Mouse (Mus musculus): ENCODE measurements at regions not wholly inside any gene's neighbourhood (a gene's known extent, or its start where the extent isn't known, plus 50 kb on each side); places are given as distances from the start of the nearest gene placed in this dataset.
A peak's percentile ranks its signal among the peaks of the same experiment; 100 is the strongest.

DNA sequence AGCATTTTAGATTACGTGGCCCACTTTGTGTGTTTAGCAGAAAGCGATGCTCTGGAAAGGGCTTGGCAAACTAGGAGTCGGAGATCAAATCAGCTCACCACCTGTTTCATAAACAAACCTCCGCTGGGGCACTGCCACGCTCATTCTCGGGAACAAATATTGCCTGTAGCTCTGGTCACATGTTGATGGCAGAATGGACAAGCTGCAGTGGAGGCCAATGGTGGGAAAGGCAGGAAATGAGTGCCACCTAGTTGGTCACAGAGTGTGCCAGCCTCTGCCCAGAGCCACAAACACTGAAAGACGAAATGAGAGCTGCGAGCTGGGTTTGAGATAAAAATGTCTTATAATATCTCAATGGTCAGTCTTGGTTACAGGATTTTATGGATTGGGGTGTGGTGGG lies 259.2 kb upstream of the Csf3r start:
- DNase-seq = no peak

GRCm38 (mm10) chr4:125777126-125777525 lies 247.2 kb upstream of the Csf3r start:
- DNase-seq = no peak

DNA sequence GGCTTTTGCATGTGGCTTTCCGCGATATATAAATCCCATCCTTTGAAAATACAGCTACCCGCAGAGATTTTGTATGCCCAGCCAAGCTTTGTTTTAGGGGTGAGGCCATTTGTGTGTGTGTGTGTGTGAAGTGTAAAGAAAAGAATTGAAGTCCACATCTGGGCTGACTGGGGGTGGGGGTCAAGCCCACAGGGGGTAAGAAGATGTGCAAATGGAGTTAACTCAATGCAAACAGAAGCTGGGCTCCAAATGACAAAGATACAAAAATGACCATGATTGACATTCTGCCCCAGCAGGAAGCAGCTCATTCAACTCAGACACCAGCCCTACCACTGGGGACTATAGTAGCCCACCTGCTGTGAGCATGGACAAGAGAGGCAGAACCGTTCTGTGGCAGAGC lies 244.2 kb upstream of the Csf3r start:
- DNase-seq = no peak

DNA sequence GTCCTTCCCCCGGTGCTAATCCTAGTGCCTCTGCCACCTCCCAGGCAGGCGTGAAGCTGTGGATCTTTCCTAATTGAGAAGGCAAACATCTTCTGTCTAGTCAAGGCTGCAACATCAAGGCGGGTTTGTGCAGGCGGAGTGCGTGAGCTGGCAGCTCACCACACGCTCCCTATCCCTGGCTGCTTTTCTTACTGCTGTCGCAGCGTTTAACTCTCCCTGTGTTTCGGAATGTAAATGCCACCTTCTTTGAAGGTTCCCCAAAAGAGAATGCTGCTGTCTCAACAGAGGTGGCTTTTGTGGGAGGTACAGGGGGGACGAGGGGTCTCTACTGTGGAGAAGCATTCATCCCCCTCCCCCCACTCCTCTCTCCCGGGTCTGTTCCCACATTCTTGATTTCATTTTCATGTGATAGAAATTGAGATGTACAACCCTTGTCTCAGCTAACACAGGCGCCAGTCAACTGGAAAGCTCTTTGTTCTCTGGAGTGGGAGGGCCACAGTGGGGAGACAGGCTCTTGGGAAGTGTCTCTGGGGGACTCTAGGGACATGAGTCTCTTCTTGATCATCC lies 243.3 kb upstream of the Csf3r start:
- no peak for DNase-seq

- DNase-seq = no peak
These were observed 242.0 kb upstream of the Csf3r start for GRCm38 (mm10) chr4:125782346-125782745.

- DNase-seq = no peak
These were observed 238.3 kb upstream of the Csf3r start for GRCm38 (mm10) chr4:125786083-125786482.

GRCm38 (mm10) chr4:125794679-125795078 lies 229.7 kb upstream of the Csf3r start:
- DNase-seq = no peak

GRCm38 (mm10) chr4:125807923-125808322 lies 216.4 kb upstream of the Csf3r start:
- DNase-seq = no peak

DNA sequence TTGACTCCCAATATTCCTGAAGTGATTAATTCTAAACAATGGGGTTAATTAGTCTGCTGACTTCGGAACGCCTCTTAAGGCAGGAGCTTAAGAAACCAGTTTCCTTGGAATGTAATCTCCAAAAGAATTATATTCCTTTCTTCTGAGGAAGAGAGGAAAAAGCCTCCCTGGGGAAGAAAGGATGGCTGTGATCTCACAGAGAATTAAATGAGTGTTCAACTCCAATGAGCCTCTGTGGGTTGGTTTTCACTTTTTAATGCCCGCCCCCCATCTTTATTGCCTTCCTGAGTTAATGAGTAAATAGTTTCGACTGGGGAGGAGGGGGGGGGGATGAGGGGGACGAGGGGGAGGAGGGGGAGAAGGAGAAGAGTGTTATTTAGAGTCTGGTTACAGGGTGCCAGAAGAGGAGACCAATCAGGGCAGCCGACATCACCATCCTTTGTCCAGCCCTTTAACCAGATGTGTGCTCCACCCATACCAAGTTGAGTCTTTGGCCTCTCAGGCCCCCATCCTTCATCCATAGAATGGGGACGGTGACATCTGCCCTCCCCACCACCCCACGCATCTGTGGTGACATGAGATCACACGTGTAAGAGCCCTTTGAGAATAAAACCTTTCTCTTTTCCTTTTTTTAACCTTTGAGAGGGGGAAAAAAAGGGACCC lies 214.8 kb upstream of the Csf3r start:
- DNase-seq = no peak

GRCm38 (mm10) chr4:125810247-125810646 lies 214.1 kb upstream of the Csf3r start:
- no peak for DNase-seq

- no peak for DNase-seq
These were observed 210.0 kb upstream of the Csf3r start for GRCm38 (mm10) chr4:125814311-125814710.

GRCm38 (mm10) chr4:125815276-125815675 lies 209.1 kb upstream of the Csf3r start:
- DNase-seq = no peak

DNA sequence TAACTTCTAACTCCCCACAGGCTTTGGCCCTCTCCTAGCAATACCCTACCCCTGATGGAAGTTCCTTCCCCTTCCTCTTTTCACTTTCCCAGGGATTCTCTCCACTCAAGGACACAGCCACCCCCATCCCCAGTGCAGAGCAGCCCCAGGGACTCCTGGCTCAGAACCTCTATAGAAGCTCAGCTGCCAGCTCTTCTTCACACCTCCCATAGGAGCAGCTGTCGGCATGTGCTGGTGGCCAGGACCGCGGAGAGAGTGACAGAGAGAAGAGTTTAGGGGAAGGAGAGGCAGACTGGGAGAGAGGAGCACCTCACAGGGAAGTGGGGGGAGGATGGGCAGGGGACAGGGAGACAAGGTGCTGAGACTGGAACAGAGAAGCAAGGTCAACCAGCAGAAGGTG lies 199.8 kb upstream of the Csf3r start:
- DNase-seq = no peak

DNA sequence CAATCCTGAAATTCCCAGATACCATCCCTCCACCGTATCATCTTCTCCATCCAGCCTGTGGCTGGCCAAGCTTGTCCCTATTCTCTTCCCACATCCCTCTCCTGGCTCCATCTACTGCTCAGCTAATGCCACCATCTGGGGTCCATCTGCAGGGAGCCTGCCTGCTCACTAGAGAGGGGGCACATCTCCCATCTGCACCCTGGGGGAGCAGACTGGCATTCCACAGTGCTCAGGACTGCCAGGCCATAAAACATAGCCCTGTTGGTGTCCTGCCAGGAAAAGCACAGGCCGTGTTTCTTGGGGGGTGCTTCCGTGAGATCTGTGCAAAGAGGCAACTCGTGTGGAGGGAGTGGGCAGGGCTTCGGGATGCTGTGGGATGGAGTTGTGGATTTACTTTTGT lies 197.9 kb upstream of the Csf3r start:
- no peak for DNase-seq

GRCm38 (mm10) chr4:125835250-125835649 lies 189.1 kb upstream of the Csf3r start:
- peak in 1 of 2 experiments; percentile 36 for DNase-seq

DNA sequence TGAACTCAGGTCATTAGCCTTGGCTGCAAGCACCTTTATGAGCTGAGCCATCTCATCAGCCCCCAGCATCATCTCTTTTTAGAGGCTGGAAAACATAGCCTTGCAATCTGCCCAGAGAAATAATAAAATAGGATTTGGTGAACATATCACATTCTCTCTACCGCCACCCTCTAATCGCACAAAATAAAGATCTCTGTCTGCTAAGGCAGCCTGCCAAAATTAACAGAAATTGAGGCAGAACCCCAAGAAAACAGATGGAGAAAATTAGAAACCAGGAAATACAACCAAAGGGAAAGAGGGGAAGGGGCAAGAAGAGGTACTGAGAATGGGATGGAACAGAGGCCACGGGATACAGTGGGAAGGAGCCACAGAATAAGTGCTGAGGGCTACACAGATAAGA lies 176.8 kb upstream of the Csf3r start:
- no peak for DNase-seq

GRCm38 (mm10) chr4:125850300-125850699 lies 174.1 kb upstream of the Csf3r start:
- peak; percentile 56 to 69 for DNase-seq

DNA sequence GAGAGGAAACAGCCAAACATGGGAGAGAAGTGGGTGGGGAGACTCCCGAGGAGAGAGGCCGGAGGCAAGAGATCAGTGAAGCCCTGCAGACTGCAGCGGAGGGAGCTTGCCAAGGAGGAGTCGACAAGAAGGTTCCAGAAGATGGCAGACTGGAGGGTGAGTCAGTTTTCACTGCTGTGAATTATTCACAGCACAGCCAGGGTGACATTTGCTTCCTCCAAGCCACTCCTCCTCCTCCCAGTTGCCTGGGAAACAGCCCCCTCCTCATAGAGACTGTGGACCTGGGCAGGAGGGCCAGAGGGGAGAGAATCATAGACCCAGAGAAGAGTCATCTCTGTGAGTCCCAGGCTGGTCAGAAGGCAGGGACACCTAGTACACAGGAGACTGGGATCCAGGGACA lies 171.8 kb upstream of the Csf3r start:
- DNase-seq = no peak

- DNase-seq = no peak
These were observed 168.3 kb upstream of the Csf3r start for GRCm38 (mm10) chr4:125855983-125856591.

DNA sequence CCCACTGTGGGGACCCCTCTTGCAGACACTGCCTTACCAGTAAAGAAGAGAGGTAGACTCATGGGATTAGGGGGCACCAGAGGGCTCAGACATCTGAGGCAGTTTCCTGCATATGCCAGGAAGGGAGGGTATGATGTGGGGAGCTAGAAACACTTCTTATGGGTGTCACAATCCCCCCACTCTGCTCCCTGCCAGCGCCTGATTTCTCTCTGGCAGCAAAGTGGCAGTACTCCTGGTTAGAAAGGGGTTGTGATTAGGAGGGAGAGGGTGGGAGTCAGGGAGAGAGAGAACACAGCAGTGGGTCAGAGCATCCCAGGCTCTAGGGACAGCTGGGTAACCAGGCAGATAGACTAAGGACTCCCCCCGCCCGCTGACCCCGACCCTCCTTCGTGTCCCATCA lies 167.6 kb upstream of the Csf3r start:
- DNase-seq = no peak

GRCm38 (mm10) chr4:125865057-125865456 lies 159.3 kb upstream of the Csf3r start:
- no peak for DNase-seq

- no peak for DNase-seq
These were observed 158.6 kb upstream of the Csf3r start for GRCm38 (mm10) chr4:125865728-125866127.

- no peak for DNase-seq
These were observed 153.1 kb upstream of the Csf3r start for GRCm38 (mm10) chr4:125871211-125871610.

GRCm38 (mm10) chr4:125880028-125880427 lies 144.3 kb upstream of the Csf3r start:
- no peak for DNase-seq

DNA sequence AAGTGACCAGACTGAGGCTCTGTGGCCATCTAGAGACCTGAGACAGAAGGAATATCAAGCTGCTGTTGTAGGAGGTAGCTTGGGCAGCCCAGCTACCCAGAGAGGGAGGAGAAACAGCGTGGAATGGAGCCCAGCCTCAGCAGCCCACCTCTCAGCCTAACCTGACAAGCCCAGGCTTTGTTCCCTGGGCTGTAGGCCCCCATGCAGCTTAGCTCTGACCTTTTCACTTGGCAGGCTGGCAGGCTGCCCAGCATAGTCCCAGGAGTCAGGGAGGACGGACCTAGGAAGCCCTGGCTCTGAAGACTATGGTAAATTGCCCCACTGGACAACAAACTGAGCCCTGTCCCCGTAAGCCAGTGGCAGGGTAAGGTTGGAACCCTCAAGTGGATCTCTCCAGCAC lies 141.8 kb upstream of the Csf3r start:
- DNase-seq = peak; percentile 74 to 80

Measured in kidney, postnatal 25 days (tissue).